Mouse (Mus musculus): ENCODE results near the gene Sptb. TPM values are rescaled to one million over a fixed set of nuclear protein-coding genes. Genes with fewer than 3 reads are reported as not detected.
A peak's percentile ranks its signal among the peaks of the same experiment; 100 is the strongest.

The Sptb gene
- polyA plus RNA-seq, 1 experiment from 2014 or later = 3.8 TPM

- no peaks in the 10 kb centered on the region for H3K36me3 ChIP-seq
- WGBS = 83% methylated on average over 7 of the region's 7 CpGs
- H3K4me1 ChIP-seq = peaks cover 30% of the 10 kb centered on the region
- no peaks in the 10 kb centered on the region for H3K9me3 ChIP-seq (replicated peaks)
- no peak overlapping the region for H3K4me3 ChIP-seq
- H3K27me3 ChIP-seq (ENCODE audit: low read depth, poor library complexity, severe bottlenecking) = no peaks in the 10 kb centered on the region
- no peak overlapping the region for H3K27ac ChIP-seq (replicated peaks)
- DNase-seq (ENCODE audit: low spot score) = no peak
Measured at GRCm38 (mm10) chr12:76668654-76669419, 41.5 kb downstream of the Sptb start.

- DNase-seq (ENCODE audit: low spot score) = no peak
- peaks cover 12% of the 10 kb centered on the region for H3K4me1 ChIP-seq
- no peaks in the 10 kb centered on the region for H3K36me3 ChIP-seq
- no peak overlapping the region for H3K27ac ChIP-seq (replicated peaks)
- no peak overlapping the region for H3K4me3 ChIP-seq
- H3K27me3 ChIP-seq (ENCODE audit: low read depth, poor library complexity, severe bottlenecking) = no peaks in the 10 kb centered on the region
- 93% methylated on average over 6 of the region's 6 CpGs for WGBS
- no peaks in the 10 kb centered on the region for H3K9me3 ChIP-seq (replicated peaks)
Measured at GRCm38 (mm10) chr12:76651788-76652345, 58.5 kb downstream of the Sptb start.

- Histone ChIP-seq H3K36me3 (no peaks in the 10 kb centered on the region), H3K27ac (replicated peaks) (no peak overlapping the region), H3K4me3 (no peak overlapping the region), H3K4me1 (peaks cover 27% of the 10 kb centered on the region), H3K9me3 (replicated peaks) (no peaks in the 10 kb centered on the region), H3K27me3 (ENCODE audit: low read depth, poor library complexity, severe bottlenecking) (no peaks in the 10 kb centered on the region)
- DNase-seq (ENCODE audit: low spot score) = peak; percentile 67
- 49% methylated on average over 16 of the region's 16 CpGs for WGBS
Measured at GRCm38 (mm10) chr12:76649708-76650687, 60.3 kb downstream of the Sptb start.

- 61% methylated on average over 23 of the region's 23 CpGs for WGBS
- Histone ChIP-seq H3K27ac (replicated peaks) (peak overlapping the region; percentile 28; the same call in 1 of the 2 replicates), H3K4me1 (peaks cover 31% of the 10 kb centered on the region), H3K4me3 (no peak overlapping the region), H3K27me3 (ENCODE audit: low read depth, poor library complexity, severe bottlenecking) (no peaks in the 10 kb centered on the region), H3K36me3 (no peaks in the 10 kb centered on the region), H3K9me3 (replicated peaks) (no peaks in the 10 kb centered on the region)
- DNase-seq (ENCODE audit: low spot score) = no peak
Measured at GRCm38 (mm10) chr12:76645222-76646110, 64.9 kb downstream of the Sptb start.

GRCm38 (mm10) chr12:76643679-76644078 lies 66.7 kb downstream of the Sptb start:
- no peak for DNase-seq (ENCODE audit: low spot score)
- no peak overlapping the region for H3K27ac ChIP-seq (replicated peaks)
- WGBS = 80% methylated on average over 8 of the region's 8 CpGs

GRCm38 (mm10) chr12:76642616-76643015 lies 67.7 kb downstream of the Sptb start:
- DNase-seq (ENCODE audit: low spot score) = no peak
- H3K36me3 ChIP-seq = no peaks in the 10 kb centered on the region
- WGBS = 84% methylated on average over 4 of the region's 4 CpGs

More at GRCm38 (mm10) chr12:76643679-76644078, 66.7 kb downstream of the Sptb start:
- H3K9me3 ChIP-seq (replicated peaks) = no peaks in the 10 kb centered on the region
- H3K27me3 ChIP-seq (ENCODE audit: low read depth, poor library complexity, severe bottlenecking) = no peaks in the 10 kb centered on the region
- H3K4me1 ChIP-seq = peaks cover 19% of the 10 kb centered on the region
- H3K36me3 ChIP-seq = no peaks in the 10 kb centered on the region
- H3K4me3 ChIP-seq = no peak overlapping the region

GRCm38 (mm10) chr12:76640620-76641019 lies 69.7 kb downstream of the Sptb start:
- Histone ChIP-seq H3K27ac (replicated peaks) (no peak overlapping the region), H3K4me3 (no peak overlapping the region), H3K9me3 (replicated peaks) (no peaks in the 10 kb centered on the region), H3K27me3 (ENCODE audit: low read depth, poor library complexity, severe bottlenecking) (no peaks in the 10 kb centered on the region), H3K4me1 (peaks cover 10% of the 10 kb centered on the region), H3K36me3 (no peaks in the 10 kb centered on the region)
- WGBS = 68% methylated on average over 8 of the region's 8 CpGs
- no peak for DNase-seq (ENCODE audit: low spot score)

More at GRCm38 (mm10) chr12:76642616-76643015, 67.7 kb downstream of the Sptb start:
- H3K9me3 ChIP-seq (replicated peaks) = no peaks in the 10 kb centered on the region
- H3K4me3 ChIP-seq = no peak overlapping the region
- no peak overlapping the region for H3K27ac ChIP-seq (replicated peaks)
- peaks cover 19% of the 10 kb centered on the region for H3K4me1 ChIP-seq
- H3K27me3 ChIP-seq (ENCODE audit: low read depth, poor library complexity, severe bottlenecking) = no peaks in the 10 kb centered on the region

GRCm38 (mm10) chr12:76634899-76635693 lies 75.3 kb downstream of the Sptb start:
- 74% methylated on average over 15 of the region's 15 CpGs for WGBS
- Histone ChIP-seq H3K27ac (replicated peaks) (peak overlapping the region; percentile 55), H3K4me1 (peaks cover 13% of the 10 kb centered on the region), H3K9me3 (replicated peaks) (no peaks in the 10 kb centered on the region), H3K4me3 (no peak overlapping the region), H3K27me3 (ENCODE audit: low read depth, poor library complexity, severe bottlenecking) (no peaks in the 10 kb centered on the region), H3K36me3 (no peaks in the 10 kb centered on the region)
- DNase-seq (ENCODE audit: low spot score) = no peak

- no peak overlapping the region for H3K27ac ChIP-seq (replicated peaks)
- 88% methylated on average over 6 of the region's 6 CpGs for WGBS
Measured at GRCm38 (mm10) chr12:76623374-76623773, 87.0 kb downstream of the Sptb start.

GRCm38 (mm10) chr12:76619847-76620246 lies 90.5 kb downstream of the Sptb start:
- H3K9me3 ChIP-seq (replicated peaks) = no peaks in the 10 kb centered on the region
- DNase-seq (ENCODE audit: low spot score) = no peak
- WGBS = 50% methylated on average over 5 of the region's 5 CpGs
- H3K27ac ChIP-seq (replicated peaks) = no peak overlapping the region
- H3K4me1 ChIP-seq = peaks cover 6% of the 10 kb centered on the region; the same call in 1 of the 2 replicates
- H3K27me3 ChIP-seq (ENCODE audit: low read depth, poor library complexity, severe bottlenecking) = no peaks in the 10 kb centered on the region
- H3K4me3 ChIP-seq = no peak overlapping the region
- H3K36me3 ChIP-seq = no peaks in the 10 kb centered on the region

More at GRCm38 (mm10) chr12:76623374-76623773, 87.0 kb downstream of the Sptb start:
- Histone ChIP-seq H3K4me1 (peaks cover 6% of the 10 kb centered on the region; the same call in 1 of the 2 replicates), H3K9me3 (replicated peaks) (no peaks in the 10 kb centered on the region), H3K27me3 (ENCODE audit: low read depth, poor library complexity, severe bottlenecking) (no peaks in the 10 kb centered on the region), H3K36me3 (no peaks in the 10 kb centered on the region), H3K4me3 (no peak overlapping the region)
- DNase-seq (ENCODE audit: low spot score) = no peak

GRCm38 (mm10) chr12:76618175-76618574 lies 92.2 kb downstream of the Sptb start:
- 83% methylated on average over 4 of the region's 4 CpGs for whole genome bisulfite sequencing
- no peak for DNase-seq (ENCODE audit: low spot score)
- Histone ChIP-seq H3K9me3 (replicated peaks) (no peaks in the 10 kb centered on the region), H3K27me3 (ENCODE audit: low read depth, poor library complexity, severe bottlenecking) (no peaks in the 10 kb centered on the region), H3K4me1 (peaks cover 4% of the 10 kb centered on the region; the same call in 1 of the 2 replicates), H3K27ac (replicated peaks) (0 out of 2 replicates have a peak overlapping the region, but pooled peaks have one; percentile 38), H3K4me3 (no peak overlapping the region), H3K36me3 (no peaks in the 10 kb centered on the region)
